Mouse (Mus musculus): ENCODE measurements at regions not wholly inside any gene's neighbourhood (a gene's known extent, or its start where the extent isn't known, plus 50 kb on each side); places are given as distances from the start of the nearest gene placed in this dataset.

GRCm38 (mm10) chr13:51948896-51949295, 102.4 kb downstream of the Gadd45g start:
- Histone ChIP-seq H3K27me3 (replicated peaks; ENCODE audit: control insufficient read depth, insufficient read depth, low read length) (no peaks in the 10 kb centered on the region), H3K4me2 (ENCODE audit: low read length) (no peak overlapping the region), H3K36me3 (ENCODE audit: control insufficient read depth, insufficient read depth) (no peaks in the 10 kb centered on the region), H3K9me3 (ENCODE audit: control insufficient read depth, low read length) (no peaks in the 10 kb centered on the region), H3K27ac (ENCODE audit: low read length) (no peak overlapping the region), H3K4me1 (replicated peaks; ENCODE audit: control insufficient read depth, insufficient read depth, low read length) (no peaks in the 10 kb centered on the region), H3K9ac (replicated peaks; ENCODE audit: low read depth, low read length) (no peak overlapping the region), H3K4me3 (replicated peaks; ENCODE audit: low read length) (no peak overlapping the region)
- 79% methylated on average over 3 of the region's 3 CpGs for WGBS
- no peak for ATAC-seq

- Histone ChIP-seq H3K27me3 (replicated peaks; ENCODE audit: control insufficient read depth, insufficient read depth, low read length) (no peaks in the 10 kb centered on the region), H3K4me3 (replicated peaks; ENCODE audit: low read length) (no peak overlapping the region), H3K27ac (ENCODE audit: low read length) (no peak overlapping the region), H3K9me3 (ENCODE audit: control insufficient read depth, low read length) (no peaks in the 10 kb centered on the region), H3K36me3 (ENCODE audit: control insufficient read depth, insufficient read depth) (no peaks in the 10 kb centered on the region), H3K4me1 (replicated peaks; ENCODE audit: control insufficient read depth, insufficient read depth, low read length) (no peaks in the 10 kb centered on the region), H3K9ac (replicated peaks; ENCODE audit: low read depth, low read length) (no peak overlapping the region), H3K4me2 (ENCODE audit: low read length) (no peak overlapping the region)
- WGBS, result 89% methylated on average over 7 of the region's 7 CpGs
- ATAC-seq, result no peak
These were observed 105.1 kb downstream of the Gadd45g start for GRCm38 (mm10) chr13:51951506-51952038.

- no peaks in the 10 kb centered on the region for H3K9me3 ChIP-seq (ENCODE audit: control insufficient read depth, low read length)
- no peak overlapping the region for H3K27ac ChIP-seq (ENCODE audit: low read length)
- H3K9ac ChIP-seq (replicated peaks; ENCODE audit: low read depth, low read length), result no peak overlapping the region
- ATAC-seq, result no peak
- H3K27me3 ChIP-seq (replicated peaks; ENCODE audit: control insufficient read depth, insufficient read depth, low read length), result no peaks in the 10 kb centered on the region
- 83% methylated on average over 4 of the region's 4 CpGs for WGBS
- H3K4me1 ChIP-seq (replicated peaks; ENCODE audit: control insufficient read depth, insufficient read depth, low read length), result no peaks in the 10 kb centered on the region
- no peak overlapping the region for H3K4me3 ChIP-seq (replicated peaks; ENCODE audit: low read length)
- H3K36me3 ChIP-seq (ENCODE audit: control insufficient read depth, insufficient read depth), result no peaks in the 10 kb centered on the region
- H3K4me2 ChIP-seq (ENCODE audit: low read length), result no peak overlapping the region
These were observed 106.6 kb downstream of the Gadd45g start for GRCm38 (mm10) chr13:51953084-51953483.

- no peaks in the 10 kb centered on the region for H3K4me1 ChIP-seq (replicated peaks; ENCODE audit: control insufficient read depth, insufficient read depth, low read length)
- H3K27me3 ChIP-seq (replicated peaks; ENCODE audit: control insufficient read depth, insufficient read depth, low read length), result no peaks in the 10 kb centered on the region
- H3K36me3 ChIP-seq (ENCODE audit: control insufficient read depth, insufficient read depth), result no peaks in the 10 kb centered on the region
- no peak for ATAC-seq
- no peaks in the 10 kb centered on the region for H3K9me3 ChIP-seq (ENCODE audit: control insufficient read depth, low read length)
- no peak overlapping the region for H3K9ac ChIP-seq (replicated peaks; ENCODE audit: low read depth, low read length)
- H3K4me3 ChIP-seq (replicated peaks; ENCODE audit: low read length), result no peak overlapping the region
- whole genome bisulfite sequencing, result 85% methylated on average over 8 of the region's 8 CpGs
- no peak overlapping the region for H3K27ac ChIP-seq (ENCODE audit: low read length)
- H3K4me2 ChIP-seq (ENCODE audit: low read length), result no peak overlapping the region
These were observed 107.1 kb downstream of the Gadd45g start for GRCm38 (mm10) chr13:51953569-51953968.

- Histone ChIP-seq H3K27me3 (replicated peaks; ENCODE audit: control insufficient read depth, insufficient read depth, low read length) (no peaks in the 10 kb centered on the region), H3K36me3 (ENCODE audit: control insufficient read depth, insufficient read depth) (no peaks in the 10 kb centered on the region), H3K9ac (replicated peaks; ENCODE audit: low read depth, low read length) (no peak overlapping the region), H3K4me1 (replicated peaks; ENCODE audit: control insufficient read depth, insufficient read depth, low read length) (no peaks in the 10 kb centered on the region), H3K9me3 (ENCODE audit: control insufficient read depth, low read length) (no peaks in the 10 kb centered on the region), H3K27ac (ENCODE audit: low read length) (no peak overlapping the region), H3K4me2 (ENCODE audit: low read length) (no peak overlapping the region), H3K4me3 (replicated peaks; ENCODE audit: low read length) (no peak overlapping the region)
- 74% methylated on average over 8 of the region's 8 CpGs for WGBS
- no peak; the same call in 1 of the 2 replicates for ATAC-seq
These were observed 110.6 kb downstream of the Gadd45g start for GRCm38 (mm10) chr13:51957101-51957500.

GRCm38 (mm10) chr13:51959591-51959990, 113.1 kb downstream of the Gadd45g start:
- WGBS, result 89% methylated on average over 8 of the region's 8 CpGs
- Histone ChIP-seq H3K9ac (replicated peaks; ENCODE audit: low read depth, low read length) (no peak overlapping the region), H3K9me3 (ENCODE audit: control insufficient read depth, low read length) (no peaks in the 10 kb centered on the region), H3K36me3 (ENCODE audit: control insufficient read depth, insufficient read depth) (no peaks in the 10 kb centered on the region), H3K27ac (ENCODE audit: low read length) (no peak overlapping the region), H3K4me3 (replicated peaks; ENCODE audit: low read length) (no peak overlapping the region), H3K4me2 (ENCODE audit: low read length) (no peak overlapping the region), H3K27me3 (replicated peaks; ENCODE audit: control insufficient read depth, insufficient read depth, low read length) (no peaks in the 10 kb centered on the region), H3K4me1 (replicated peaks; ENCODE audit: control insufficient read depth, insufficient read depth, low read length) (no peaks in the 10 kb centered on the region)
- ATAC-seq, result no peak

GRCm38 (mm10) chr13:51960262-51960661, 113.8 kb downstream of the Gadd45g start:
- no peak overlapping the region for H3K4me2 ChIP-seq (ENCODE audit: low read length)
- no peaks in the 10 kb centered on the region for H3K36me3 ChIP-seq (ENCODE audit: control insufficient read depth, insufficient read depth)
- no peak overlapping the region for H3K27ac ChIP-seq (ENCODE audit: low read length)
- H3K4me3 ChIP-seq (replicated peaks; ENCODE audit: low read length), result no peak overlapping the region
- no peaks in the 10 kb centered on the region for H3K9me3 ChIP-seq (ENCODE audit: control insufficient read depth, low read length)
- H3K4me1 ChIP-seq (replicated peaks; ENCODE audit: control insufficient read depth, insufficient read depth, low read length), result no peaks in the 10 kb centered on the region
- H3K27me3 ChIP-seq (replicated peaks; ENCODE audit: control insufficient read depth, insufficient read depth, low read length), result no peaks in the 10 kb centered on the region
- H3K9ac ChIP-seq (replicated peaks; ENCODE audit: low read depth, low read length), result no peak overlapping the region
- no peak for ATAC-seq
- WGBS, result 83% methylated on average over 4 of the region's 4 CpGs

- Histone ChIP-seq H3K9me3 (ENCODE audit: control insufficient read depth, low read length) (no peaks in the 10 kb centered on the region), H3K27me3 (replicated peaks; ENCODE audit: control insufficient read depth, insufficient read depth, low read length) (no peaks in the 10 kb centered on the region), H3K9ac (replicated peaks; ENCODE audit: low read depth, low read length) (no peak overlapping the region), H3K4me3 (replicated peaks; ENCODE audit: low read length) (no peak overlapping the region), H3K4me2 (ENCODE audit: low read length) (no peak overlapping the region), H3K27ac (ENCODE audit: low read length) (no peak overlapping the region), H3K36me3 (ENCODE audit: control insufficient read depth, insufficient read depth) (no peaks in the 10 kb centered on the region), H3K4me1 (replicated peaks; ENCODE audit: control insufficient read depth, insufficient read depth, low read length) (no peaks in the 10 kb centered on the region)
- 88% methylated on average over 8 of the region's 8 CpGs for WGBS
- ATAC-seq, result no peak
These were observed 115.7 kb downstream of the Gadd45g start for GRCm38 (mm10) chr13:51962191-51962611.

- Histone ChIP-seq H3K4me2 (ENCODE audit: low read length) (no peak overlapping the region), H3K4me3 (replicated peaks; ENCODE audit: low read length) (no peak overlapping the region), H3K27ac (ENCODE audit: low read length) (no peak overlapping the region), H3K36me3 (ENCODE audit: control insufficient read depth, insufficient read depth) (no peaks in the 10 kb centered on the region), H3K9ac (replicated peaks; ENCODE audit: low read depth, low read length) (no peak overlapping the region), H3K9me3 (ENCODE audit: control insufficient read depth, low read length) (no peaks in the 10 kb centered on the region), H3K27me3 (replicated peaks; ENCODE audit: control insufficient read depth, insufficient read depth, low read length) (no peaks in the 10 kb centered on the region), H3K4me1 (replicated peaks; ENCODE audit: control insufficient read depth, insufficient read depth, low read length) (no peaks in the 10 kb centered on the region)
- WGBS, result 80% methylated on average over 5 of the region's 5 CpGs
- ATAC-seq, result no peak
These were observed 116.2 kb downstream of the Gadd45g start for GRCm38 (mm10) chr13:51962676-51963075.

- Histone ChIP-seq H3K27me3 (replicated peaks; ENCODE audit: control insufficient read depth, insufficient read depth, low read length) (no peaks in the 10 kb centered on the region), H3K4me3 (replicated peaks; ENCODE audit: low read length) (no peak overlapping the region), H3K4me2 (ENCODE audit: low read length) (no peak overlapping the region), H3K4me1 (replicated peaks; ENCODE audit: control insufficient read depth, insufficient read depth, low read length) (no peaks in the 10 kb centered on the region), H3K9ac (replicated peaks; ENCODE audit: low read depth, low read length) (no peak overlapping the region), H3K9me3 (ENCODE audit: control insufficient read depth, low read length) (no peaks in the 10 kb centered on the region), H3K36me3 (ENCODE audit: control insufficient read depth, insufficient read depth) (no peaks in the 10 kb centered on the region), H3K27ac (ENCODE audit: low read length) (no peak overlapping the region)
- ATAC-seq, result no peak
- 77% methylated on average over 6 of the region's 6 CpGs for WGBS
These were observed 117.5 kb downstream of the Gadd45g start for GRCm38 (mm10) chr13:51963966-51964365.
